Mouse (Mus musculus) layer of hippocampus, adult 18-20 months (tissue): ENCODE data around the gene Klhl3. TPM values are rescaled to one million over a fixed set of nuclear protein-coding genes. Genes with fewer than 3 reads are reported as not detected.
A peak's percentile ranks its signal among the peaks of the same experiment; 100 is the strongest.
"Not testable (repeated sequence)": the region's sequence is repeated elsewhere in the genome, so short reads cannot be mapped to it uniquely, and the experiment has no call there.

Source experiments
- DNase-seq, 2 experiments: peaks; one replicate each; pipeline ENCODE4 v3.0.0; 2022; ENCODE audit warnings: low spot score in 2 of 2
- long read RNA-seq: library from polyadenylated mRNA; stranded (forward); transcript quantifications from one replicate; pipeline ENCODE4 v2.0.0, GENCODE M21; 2021
- total RNA-seq, 2 experiments: library from RNA; stranded (reverse); gene quantifications; 2 replicates each; pipeline ENCODE4 v1.2.3; 2021

The Klhl3 gene
- 10 to 100 TPM; 47.1 to 48.6 TPM for total RNA-seq
- long read RNA-seq, partial matches to known transcripts, result 0 of 7 reads
- long read RNA-seq, other reads (novel, unspliced or antisense), result 7 of 7 reads

DNA sequence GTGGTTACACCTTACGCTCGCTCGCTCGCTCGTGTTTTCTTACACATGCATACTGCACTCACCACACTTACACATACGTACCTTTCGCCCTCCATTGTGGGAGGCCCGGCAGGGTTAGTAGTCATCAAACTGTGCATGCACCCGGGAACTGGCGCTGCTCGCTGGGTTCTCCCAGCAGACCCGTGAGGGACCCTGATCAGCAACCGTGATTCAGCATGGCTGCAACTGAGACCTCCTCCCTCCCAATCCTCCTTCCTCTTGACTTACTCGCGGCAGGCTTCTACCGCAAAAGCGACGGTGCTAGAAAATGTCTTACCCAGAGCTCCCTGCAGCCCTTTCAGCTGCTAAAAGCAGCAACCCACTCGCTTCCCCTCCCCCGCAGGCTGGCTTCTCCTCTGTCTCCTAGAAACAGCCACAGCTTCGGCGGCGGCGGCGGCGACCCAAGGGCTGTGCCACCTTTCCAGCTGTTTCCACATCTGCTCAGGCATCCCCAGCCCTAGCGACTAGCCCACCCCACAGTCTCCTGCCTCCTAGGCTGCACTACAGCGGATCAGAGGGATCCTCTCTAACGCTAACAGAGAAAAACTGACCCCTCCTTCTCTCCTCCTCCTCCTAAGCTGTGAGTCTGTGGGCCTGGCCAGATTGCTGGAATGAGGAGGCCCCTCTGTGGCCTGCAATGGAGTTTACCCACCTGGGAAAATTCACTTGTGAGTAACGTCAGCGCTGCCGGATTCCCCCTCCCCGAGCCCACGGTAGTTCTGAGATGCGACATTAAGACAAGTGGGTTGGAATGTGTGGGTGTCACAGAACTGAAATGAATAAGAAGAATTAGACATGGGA, at the start of gene Klhl3:
Gene Klhl3 (minus strand): TSS at position 532 of the 840 bp plus-strand sequence.
- DNase-seq, result peak; percentile 73 to 88

DNA sequence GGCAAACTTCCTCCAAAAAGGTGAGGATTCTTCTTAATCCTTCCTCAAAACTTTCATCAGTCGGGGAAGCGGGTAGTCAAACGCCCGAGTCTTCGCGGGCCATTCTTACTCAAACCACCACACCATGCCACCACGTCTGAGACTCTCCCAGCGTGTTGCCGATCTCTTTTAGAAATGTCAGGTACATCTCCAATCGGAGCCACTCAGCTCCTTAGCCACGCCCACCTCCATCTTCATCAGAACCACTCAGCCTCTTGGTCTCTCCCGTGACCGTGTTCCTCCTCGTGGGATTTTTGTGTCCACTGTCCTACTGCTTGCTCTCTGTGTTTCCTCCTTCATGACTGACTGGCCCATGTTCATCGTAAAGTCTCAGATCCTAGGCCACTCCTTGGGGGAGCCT, 47.4 kb upstream of the Klhl3 start:
- DNase-seq, result no peak

GRCm38 (mm10) chr13:58158099-58158912, 44.9 kb upstream of the Klhl3 start:
- peak; percentile 82 to 93 for DNase-seq

GRCm38 (mm10) chr13:58157447-58158098, 44.2 kb upstream of the Klhl3 start, which contains the start of gene Idnk:
Gene Idnk (plus strand): TSS chr13:58157649.
- peak; percentile 69 to 81 for DNase-seq

- DNase-seq, result no peak
Measured at GRCm38 (mm10) chr13:58157036-58157435, 43.6 kb upstream of the Klhl3 start.

- DNase-seq, result no peak
Measured at GRCm38 (mm10) chr13:58156031-58156430, 42.6 kb upstream of the Klhl3 start.

DNA sequence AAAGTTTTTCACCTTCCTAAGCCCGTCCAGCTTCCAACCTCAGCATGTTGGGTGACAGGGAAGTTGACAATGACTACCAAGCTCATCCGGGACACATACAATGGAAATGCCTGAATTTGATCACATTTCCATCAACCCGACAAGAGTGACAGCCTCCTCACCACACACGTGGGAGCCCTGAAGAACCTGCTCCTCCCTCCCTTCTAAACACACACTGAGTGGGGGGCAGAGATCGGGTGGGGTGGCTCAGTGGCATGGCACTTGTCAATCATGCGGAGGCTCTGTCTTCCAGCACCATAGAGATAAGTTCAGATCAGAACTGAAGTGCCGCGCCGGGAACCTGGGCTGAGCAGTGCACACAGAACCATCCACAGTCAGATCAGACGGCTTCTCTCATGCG, 37.0 kb upstream of the Klhl3 start:
- DNase-seq, result no peak

DNA sequence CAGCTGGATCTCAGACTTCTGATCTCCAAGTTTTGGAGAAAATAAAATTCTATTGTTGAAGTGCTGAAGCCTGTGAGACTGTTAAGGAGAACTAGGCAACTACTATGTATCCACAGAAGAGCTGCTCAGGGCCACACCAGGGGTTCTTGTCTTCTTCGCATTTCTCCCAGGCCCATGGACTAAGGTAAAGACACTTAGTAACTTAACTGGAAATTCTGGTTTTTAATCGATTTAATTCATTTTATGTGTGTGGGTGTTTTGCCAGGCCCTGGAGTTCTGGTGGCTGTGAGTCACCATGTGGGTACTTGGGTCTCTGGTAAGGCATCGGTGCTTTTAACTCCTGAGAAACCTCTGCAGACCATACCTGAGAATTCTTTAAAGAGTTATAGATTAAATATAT, 36.2 kb upstream of the Klhl3 start:
- DNase-seq, result no peak

GRCm38 (mm10) chr13:58149033-58149558, 35.7 kb upstream of the Klhl3 start:
- peak in 1 of 2 experiments; percentile 29 for DNase-seq

DNA sequence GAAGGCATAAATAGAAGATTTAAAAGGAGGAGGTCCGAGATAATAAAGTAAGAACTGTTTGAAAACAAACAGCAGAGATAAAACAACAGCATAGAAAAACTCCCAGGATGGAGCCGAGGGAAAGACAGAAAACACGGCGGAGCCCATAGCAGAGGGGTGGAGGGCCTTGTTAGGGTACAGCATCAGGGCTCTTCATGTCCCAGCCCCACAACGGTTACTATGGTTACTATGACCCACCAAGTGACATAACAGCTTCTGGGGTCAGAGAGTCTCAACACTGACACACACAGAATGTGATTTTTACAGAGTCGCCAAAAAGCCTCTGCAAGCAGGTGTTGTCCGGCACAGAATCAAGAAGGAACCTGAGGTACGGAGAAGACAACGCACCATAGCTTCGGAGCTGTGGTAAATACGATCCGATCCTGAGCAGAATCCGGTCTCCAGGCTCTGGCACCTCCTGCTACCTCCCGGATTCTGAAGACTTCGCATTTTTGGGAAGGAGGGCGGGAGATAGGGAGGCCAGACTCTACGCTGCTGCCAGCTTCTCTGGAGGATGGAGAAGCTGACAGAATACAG, 35.0 kb upstream of the Klhl3 start:
- DNase-seq, result peak in 1 of 2 experiments; percentile 45

DNA sequence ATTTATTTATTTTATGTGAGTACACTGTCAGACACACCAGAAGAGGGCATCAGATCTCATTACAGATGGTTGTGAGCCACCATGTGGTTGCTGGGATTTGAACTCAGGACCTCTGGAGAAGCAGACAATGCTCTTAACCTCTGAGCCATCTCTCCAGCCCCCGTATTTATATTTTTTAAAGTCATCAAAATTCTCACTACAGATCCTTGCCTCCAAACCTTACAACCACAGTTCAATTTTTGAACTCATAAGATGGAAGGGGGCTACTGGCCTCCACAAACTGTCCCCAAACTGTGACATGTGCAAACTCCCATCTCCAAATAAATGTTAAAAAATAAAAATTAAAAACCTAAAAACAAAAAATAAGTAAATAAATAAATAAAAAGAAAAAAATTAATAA, 34.4 kb upstream of the Klhl3 start:
- no peak for DNase-seq

- DNase-seq, result not testable (repeated sequence)
Measured at GRCm38 (mm10) chr13:58146603-58147002, 33.2 kb upstream of the Klhl3 start.

GRCm38 (mm10) chr13:58131692-58132091, 18.3 kb upstream of the Klhl3 start:
- DNase-seq, result no peak

DNA sequence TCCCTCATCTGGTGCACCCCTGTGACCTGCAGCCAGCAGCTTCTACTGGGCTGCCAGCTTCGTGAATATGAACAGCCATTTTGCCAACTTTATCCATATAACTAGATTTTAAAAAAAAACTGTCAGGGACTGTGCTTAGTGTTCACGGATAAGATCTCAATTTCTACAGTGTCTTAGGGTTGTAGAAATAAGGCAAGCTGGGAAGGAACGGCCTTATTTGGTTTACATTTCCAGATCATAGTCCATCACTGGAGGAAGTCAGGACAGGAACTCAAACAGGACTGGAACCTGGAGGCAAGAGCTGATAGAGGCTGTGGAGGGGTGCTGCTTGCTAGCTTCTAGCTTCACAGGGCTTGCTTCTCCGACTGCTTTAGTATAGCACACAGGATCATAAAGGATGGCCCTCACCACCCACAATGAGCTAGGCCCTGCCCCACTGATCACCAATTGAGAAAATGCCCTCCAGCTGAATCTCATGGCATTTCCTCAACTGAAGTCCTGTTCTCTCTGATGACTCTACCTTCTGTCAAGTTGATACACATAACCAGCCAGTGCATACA, 16.4 kb upstream of the Klhl3 start:
- no peak for DNase-seq

DNA sequence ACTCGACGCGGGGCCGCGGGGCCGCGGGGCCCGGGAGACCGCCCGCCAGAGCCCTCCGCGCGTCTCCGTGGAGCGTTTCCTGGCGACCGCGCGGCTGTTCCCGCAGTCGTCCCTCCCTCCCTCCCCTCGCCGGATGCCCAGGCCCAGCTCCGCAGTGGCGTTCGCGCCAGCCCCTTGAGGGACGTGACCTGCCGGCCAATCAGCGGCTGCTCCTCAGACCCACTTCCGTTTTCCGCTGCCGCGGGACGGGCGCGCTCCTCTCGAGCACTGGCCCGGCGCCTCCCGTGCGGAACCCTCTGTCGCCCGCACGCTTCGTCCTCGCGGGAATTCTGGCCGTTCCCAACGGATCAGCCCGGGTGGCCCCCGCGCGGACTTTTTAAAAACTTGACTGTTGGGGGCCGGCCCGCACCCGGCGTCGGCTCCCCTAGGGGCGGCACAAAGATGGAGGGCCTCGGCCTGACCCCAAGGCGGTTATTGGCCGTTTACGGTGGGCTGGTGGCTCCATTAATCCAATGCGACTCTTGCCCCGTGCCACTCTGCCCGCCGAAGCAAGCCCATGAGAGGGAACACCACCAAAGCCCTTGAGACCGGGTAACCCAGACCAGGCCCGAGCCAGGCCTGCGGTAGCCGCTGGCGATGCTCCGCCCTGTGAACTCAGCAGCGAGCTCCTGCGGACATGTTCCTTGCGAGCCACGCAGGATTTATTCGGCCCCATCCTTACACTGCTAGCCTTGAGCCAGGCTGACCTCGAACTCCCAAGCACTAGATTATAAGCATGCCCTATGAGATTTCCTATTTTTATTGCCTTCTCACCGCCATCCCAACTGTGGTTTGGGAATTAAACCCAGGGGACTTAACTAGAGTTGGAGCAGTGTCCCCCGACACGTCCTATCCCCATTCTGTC, 15.6 kb upstream of the Klhl3 start:
- DNase-seq, result peak; percentile 96 to 97

DNA sequence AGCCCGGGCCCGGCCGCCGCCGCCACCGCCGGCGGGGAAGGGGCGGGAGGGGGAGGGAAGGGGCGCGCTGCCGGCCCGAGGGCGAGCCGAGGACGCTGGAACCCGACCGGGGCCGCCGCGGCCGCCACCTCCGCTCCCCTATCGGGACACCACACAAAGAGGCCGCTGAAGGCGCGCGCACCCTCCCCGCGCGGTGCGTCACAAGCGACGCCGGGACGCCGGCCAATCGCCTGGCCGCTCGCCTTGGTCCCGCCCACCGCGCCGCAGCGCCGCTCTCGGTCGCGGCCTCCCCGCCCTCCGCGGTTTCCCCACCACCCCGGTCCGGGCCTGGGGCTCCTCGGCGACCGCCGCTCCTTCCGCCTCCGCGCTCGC, 15.0 kb upstream of the Klhl3 start, which contains the start of gene Hnrnpa0:
Gene Hnrnpa0 (minus strand): TSS at position 161 of the 372 bp plus-strand sequence.
- peak; percentile 93 to 96 for DNase-seq

DNA sequence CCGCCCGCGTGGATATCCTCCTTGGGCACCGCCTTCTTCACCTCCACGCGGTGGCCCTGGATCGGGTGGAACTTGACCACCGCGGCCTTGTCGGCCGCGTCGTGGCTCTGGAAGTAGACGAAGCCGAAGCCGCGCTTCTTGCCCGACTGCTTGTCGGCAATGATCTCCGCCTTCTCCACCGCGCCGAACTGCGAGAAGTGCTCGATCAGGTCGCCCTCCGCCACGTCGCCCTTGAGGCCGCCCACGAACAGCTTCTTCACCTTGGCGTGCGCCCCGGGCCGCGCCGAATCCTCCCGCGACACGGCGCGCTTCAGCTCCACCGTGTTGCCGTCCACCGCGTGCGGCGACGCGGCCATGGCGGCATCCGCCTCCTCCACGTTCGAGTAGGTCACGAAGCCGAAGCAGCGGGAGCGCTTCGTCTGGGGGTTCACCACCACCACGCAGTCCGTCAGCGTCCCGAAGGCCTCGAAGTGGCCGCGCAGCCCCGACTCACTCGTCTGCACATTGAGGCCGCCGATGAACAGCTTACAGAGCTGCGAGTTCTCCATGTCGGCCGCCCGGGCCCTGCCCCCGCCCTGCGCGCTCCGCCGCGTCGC, 14.5 kb upstream of the Klhl3 start:
- DNase-seq, result no peak

- no peak for DNase-seq
Measured at GRCm38 (mm10) chr13:58126862-58127765, 13.7 kb upstream of the Klhl3 start.
